Mouse (Mus musculus) bone marrow macrophage, adult 2 months (primary cell): Measurements from ENCODE around the gene Mtmr14.

Source experiments
- CTCF ChIP-seq: IDR thresholded peaks from 2 replicates; pipeline ENCODE4 v1.5.1; 2012; ENCODE audit warnings: low read depth, mild to moderate bottlenecking, low read length, moderate library complexity
- POLR2A ChIP-seq: IDR thresholded peaks from 2 replicates; pipeline ENCODE4 v1.6.1; 2012; ENCODE audit warnings: mild to moderate bottlenecking, low read depth, low read length, borderline replicate concordance

DNA sequence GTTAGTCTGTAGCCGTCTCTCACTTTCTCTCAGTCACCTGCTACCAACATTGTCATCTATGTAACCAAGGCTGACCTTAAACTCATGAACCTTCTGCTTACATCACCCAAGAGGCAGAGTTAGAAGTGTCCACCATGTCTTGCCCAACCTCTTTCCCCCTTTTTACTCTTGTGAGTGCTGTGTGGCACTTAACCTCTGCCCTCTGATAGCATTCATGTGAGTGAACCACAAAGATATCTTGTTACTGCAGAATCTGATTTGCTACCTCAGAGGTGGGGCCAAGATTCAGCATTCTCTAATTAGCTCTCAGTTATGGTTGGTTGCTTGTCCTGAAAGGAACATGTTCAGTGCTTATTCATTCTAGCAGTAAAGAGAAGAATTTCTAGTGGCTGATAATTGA lies 5.1 kb downstream of the Mtmr14 start:
- TF ChIP-seq POLR2A, result no peak
- no peak for TF ChIP-seq CTCF
